Mouse (Mus musculus) T-helper 17 cell (primary cell): ENCODE results near the gene Slc44a2.

ENCODE experiments used
- in situ Hi-C, 2 experiments: fragments of 300-600 bp; cut with MboI, MseI; formaldehyde crosslinking; loops; 1 replicate in 1 of 2; 2 replicates in 1 of 2; pipeline ENCODE4 v1.15.1; 2025; ENCODE audit warnings: high pct_unique_total_duplicates in 2 of 2

The Slc44a2 gene

DNA sequence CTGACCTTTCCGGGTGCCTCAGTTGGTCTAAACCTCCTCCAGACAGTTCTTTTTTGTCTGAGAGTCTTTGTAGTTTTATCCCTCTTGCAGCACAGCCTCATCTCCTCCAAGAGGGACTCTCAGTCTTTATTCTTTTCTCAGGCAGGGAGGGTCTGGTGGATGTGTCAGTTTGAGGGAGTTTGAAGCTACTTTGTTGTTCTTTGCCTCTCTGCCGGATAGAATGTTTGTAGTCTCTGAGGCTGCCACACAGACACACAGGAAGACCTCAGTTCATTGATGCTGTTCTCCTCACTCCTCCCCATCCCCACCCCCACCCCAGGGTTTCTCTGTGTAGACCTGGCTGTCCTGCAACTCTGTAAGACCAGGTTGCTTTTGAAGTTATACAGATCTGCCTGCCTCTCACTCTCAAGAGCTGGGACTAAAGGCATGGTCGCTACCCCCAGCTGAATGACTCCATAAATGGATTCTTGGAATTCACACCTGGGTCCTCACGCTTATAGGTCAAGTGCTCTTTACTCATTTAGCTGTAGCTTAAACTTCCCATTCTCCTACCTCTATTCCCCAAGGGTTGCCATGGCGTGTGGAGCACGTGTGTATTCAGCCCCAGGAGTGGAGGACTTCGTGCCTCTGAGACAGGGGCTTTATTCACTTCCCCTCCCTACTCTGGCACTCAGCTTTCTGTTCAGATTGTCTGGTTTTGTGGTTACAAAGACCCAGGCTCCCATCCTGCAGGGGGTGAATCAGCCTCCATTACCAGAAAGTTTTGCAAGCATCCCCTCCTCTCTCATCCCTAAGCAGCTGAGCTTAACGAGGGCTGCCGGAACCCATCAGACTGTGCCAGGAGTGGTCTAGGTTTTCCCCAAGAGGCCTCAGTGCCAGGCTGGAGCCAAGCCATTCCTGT lies 11.9 kb downstream of the Slc44a2 start:
- in situ Hi-C loops: no loop called here

DNA sequence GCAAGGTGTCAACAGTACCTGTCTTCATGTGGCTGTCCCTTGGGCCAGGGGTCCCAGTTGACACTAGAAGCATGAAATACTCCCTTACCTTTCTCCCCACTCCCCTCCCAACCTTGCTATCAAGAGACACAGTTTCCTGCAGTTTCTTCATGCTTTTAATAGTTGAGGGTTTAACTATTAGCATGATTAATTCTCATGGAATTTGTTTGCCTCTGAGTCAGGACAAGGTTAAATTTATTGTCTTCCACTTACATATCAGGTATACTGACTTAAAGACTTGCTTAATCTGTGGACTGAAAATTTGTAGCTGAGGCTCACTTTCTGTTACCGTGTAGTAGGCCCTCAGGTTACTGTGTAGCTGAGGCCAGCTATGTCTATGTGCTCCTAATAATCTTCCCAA lies 13.0 kb downstream of the Slc44a2 start:
- in situ Hi-C loops: no loop called here

DNA sequence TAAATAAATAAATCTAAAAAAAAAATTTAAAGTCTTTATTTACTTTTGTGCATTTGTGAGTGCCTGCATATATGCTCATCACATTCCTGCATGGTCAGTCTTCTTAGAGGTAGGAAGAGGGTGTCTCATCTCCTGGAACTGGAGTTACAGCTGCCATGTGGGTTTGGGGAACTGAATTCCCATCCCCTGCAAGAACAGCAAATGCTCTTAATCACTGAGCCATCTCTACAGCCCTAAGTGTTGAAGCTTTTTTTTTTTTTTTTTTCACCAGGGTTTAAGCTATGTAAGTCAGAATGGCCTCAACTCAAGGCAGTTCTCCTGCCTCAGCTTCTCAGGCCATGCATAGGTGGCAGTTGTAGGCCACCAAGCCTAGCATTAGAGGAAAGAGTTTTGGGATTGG lies 14.2 kb downstream of the Slc44a2 start:
- in situ Hi-C loops: no loop called here

DNA sequence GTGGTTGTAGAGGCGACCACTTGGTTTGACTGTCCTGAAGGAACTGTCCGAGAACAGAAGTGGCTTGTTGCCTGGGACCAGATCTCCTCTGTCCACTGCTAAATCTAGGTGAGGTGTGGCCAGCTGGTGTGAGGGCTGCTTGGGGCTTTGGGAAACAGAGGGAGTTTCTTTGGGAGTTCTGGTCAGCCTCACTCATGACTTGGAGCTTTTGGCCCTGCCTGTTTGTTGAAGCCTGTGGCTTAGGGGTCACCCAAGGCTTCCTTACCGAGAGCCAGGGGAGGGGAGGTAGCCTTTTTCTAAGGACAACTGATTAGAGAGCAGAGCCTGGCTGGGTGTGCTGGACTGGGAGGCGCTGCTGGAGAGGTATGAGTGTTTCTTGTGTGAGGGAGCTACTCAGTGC lies 14.9 kb downstream of the Slc44a2 start:
- in situ Hi-C loops: no loop called here

DNA sequence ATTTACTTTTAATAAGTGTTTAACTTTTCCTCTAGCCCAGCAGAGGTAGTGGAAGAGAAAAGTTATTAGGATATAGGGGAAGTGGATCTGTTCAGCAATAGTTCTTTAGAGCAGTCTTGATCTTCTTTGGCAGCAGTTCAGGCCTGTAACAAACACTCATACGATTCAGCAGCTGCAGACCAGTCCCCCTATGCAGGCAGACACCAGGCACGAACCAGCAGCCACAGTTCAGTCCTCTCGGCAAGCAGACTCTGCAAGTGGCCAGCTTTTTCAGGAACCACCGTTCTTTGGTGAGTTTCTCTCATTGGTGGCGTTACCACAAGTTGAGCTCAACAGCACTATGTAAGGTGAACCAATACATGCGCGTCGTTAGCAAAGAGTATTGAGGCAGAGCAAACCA lies 16.0 kb downstream of the Slc44a2 start:
- in situ Hi-C loops: no loop called here

DNA sequence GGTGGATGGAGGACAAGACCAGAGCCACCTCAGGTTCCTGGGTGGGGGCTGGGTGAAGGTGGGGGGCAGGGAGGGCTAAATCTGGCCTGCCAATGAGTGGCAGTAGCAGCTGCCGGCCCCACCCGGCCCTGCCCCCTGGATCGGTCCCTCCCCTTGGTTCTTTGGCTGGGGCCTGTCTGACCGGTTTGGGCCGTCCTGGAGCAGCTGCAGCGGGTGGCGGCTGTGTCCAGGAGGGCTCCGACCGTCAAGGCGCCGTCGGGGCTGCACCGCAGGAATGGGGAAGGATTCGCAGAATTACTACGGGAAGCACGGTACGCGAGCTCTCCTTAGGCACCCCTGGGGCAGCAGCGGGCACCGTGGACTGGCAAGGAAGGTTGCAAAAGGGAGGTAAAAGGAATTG lies 17.2 kb downstream of the Slc44a2 start:
- in situ Hi-C loops: no loop called here

- in situ Hi-C loops: no loop called here
Observed at GRCm38 (mm10) chr9:21340411-21340810, 19.9 kb downstream of the Slc44a2 start.

- in situ Hi-C loops: loop anchor here in 1 of 2 experiments (5.0 kb wide), 1 partner anchor 71 kb away; no protein-coding TSS in a partner anchor
Observed at GRCm38 (mm10) chr9:21346627-21347365, 26.3 kb downstream of the Slc44a2 start.

- in situ Hi-C loops: loop anchor here in 1 of 2 experiments (5.0 kb wide), 1 partner anchor 69 kb away; no protein-coding TSS in a partner anchor
Observed at GRCm38 (mm10) chr9:21348152-21348551, 27.7 kb downstream of the Slc44a2 start.

- in situ Hi-C loops: loop anchor here (5.0 to 10.0 kb wide), 3 partner anchors 34 to 56 kb away; partner anchors contain the start of genes Ap1m2 (in 1 of the 2) and Cdkn2d (in 1 of the 2)
Observed at GRCm38 (mm10) chr9:21351178-21351577, 30.7 kb downstream of the Slc44a2 start.

DNA sequence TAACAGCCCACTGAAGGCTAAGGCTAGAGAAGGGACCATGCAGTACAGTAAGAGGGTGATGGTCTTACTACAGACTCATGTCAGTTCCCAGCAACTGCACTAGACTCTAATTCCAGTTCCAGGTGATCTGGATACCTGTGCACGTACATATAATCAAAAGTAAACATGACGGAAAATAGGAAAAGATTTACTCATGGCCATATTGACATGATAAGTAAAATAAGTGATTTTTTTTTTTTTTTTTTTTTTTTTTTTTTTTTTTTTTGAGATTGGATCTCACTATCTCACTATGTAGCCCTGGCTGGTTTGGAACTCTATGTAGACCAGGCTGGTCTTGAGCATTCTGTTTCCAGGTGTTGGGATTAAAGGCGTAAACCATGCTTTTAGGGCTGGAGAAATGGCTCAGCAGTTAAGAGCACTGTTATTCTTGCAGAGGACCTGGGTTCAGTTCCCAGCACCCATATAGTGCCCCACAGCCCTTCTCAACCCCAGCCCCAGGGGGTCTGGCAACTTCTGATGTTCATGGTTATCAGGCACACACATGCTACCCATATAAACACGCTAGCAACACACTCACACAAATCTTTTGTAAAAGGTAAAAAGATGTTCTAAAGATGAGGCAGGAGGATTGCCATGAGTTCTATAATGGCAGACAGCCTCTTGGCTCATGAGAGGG lies 31.3 kb downstream of the Slc44a2 start:
- in situ Hi-C loops: loop anchor here (5.0 to 10.0 kb wide), 3 partner anchors 35 to 57 kb away; partner anchors contain the start of genes Ap1m2 (in 1 of the 2) and Cdkn2d (in 1 of the 2)

- in situ Hi-C loops: loop anchor here (5.0 to 10.0 kb wide), 3 partner anchors 35 to 58 kb away; partner anchors contain the start of genes Ap1m2 (in 1 of the 2) and Cdkn2d (in 1 of the 2)
Observed at GRCm38 (mm10) chr9:21352463-21353372, 32.2 kb downstream of the Slc44a2 start.

DNA sequence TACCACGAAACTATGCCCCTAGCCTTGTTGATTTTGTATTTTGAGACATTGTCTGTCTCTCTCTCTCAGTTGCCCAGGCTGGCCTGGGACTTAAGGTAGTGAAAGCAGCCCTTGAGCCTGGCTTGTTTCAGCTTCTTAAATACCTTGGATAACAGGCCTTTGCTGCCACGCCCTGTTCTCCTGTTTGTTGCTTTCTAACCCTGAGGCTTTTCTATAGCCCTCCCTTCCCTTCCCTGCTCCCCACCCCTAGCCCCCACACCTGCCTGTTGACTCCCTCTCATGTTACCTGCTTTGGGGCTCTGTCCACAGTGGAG lies 32.8 kb downstream of the Slc44a2 start:
- in situ Hi-C loops: loop anchor here (5.0 to 10.0 kb wide), 3 partner anchors 36 to 59 kb away; partner anchors contain the start of genes Ap1m2 (in 1 of the 2) and Cdkn2d (in 1 of the 2)

- in situ Hi-C loops: loop anchor here (5.0 to 10.0 kb wide), 3 partner anchors 37 to 60 kb away; partner anchors contain the start of genes Ap1m2 (in 1 of the 2) and Cdkn2d (in 1 of the 2)
Observed at GRCm38 (mm10) chr9:21354796-21355195, 34.3 kb downstream of the Slc44a2 start.

GRCm38 (mm10) chr9:21356981-21357718 lies 36.7 kb downstream of the Slc44a2 start:
- in situ Hi-C loops: loop anchor here in 1 of 2 experiments (10.0 kb wide), 1 partner anchor 62 kb away; the partner anchor contains the start of gene Cdkn2d

GRCm38 (mm10) chr9:21366541-21367220 lies 46.2 kb downstream of the Slc44a2 start:
- in situ Hi-C loops: no loop called here

GRCm38 (mm10) chr9:21367357-21368111 lies 47.0 kb downstream of the Slc44a2 start, which contains the start of gene Ilf3:
Gene Ilf3, plus strand, starts transcription at chr9:21367871.
- in situ Hi-C loops: no loop called here

DNA sequence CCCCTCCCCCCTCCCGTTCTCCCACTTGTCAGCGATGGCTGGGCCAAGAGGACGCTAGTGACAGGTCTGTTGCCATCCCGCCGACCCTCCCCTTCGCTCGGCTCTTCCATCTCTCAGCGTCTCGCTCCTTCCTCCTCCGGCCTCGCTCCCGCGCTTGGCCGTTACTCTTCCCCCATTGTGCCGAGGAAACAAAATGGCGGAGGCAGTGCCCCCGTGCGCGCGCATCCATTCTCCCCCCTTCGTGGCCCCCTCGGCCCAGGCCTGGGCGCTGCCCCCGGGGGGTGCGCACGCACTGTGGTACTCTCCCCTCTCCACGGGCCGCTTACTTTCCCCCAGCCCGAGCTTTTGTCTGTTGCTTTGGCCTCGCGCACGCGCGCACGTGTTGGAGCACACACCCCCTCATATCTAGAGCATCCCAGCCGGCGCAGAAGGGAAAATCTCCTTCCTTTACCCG lies 47.7 kb downstream of the Slc44a2 start:
- in situ Hi-C loops: no loop called here
